Mouse (Mus musculus) liver, adult (tissue): ENCODE results near the gene Blnk.

Experiments
- GATA4 ChIP-seq: IDR thresholded peaks from 2 replicates; pipeline ENCODE4 v1.6.1; 2014; ENCODE audit warnings: mild to moderate bottlenecking, low read length; ENCODE audit not compliant: insufficient replicate concordance

Gene Blnk

GRCm38 (mm10) chr19:41008674-41009395 is 14.5 kb upstream of the Blnk start:
- TF ChIP-seq GATA4, result no peak

DNA sequence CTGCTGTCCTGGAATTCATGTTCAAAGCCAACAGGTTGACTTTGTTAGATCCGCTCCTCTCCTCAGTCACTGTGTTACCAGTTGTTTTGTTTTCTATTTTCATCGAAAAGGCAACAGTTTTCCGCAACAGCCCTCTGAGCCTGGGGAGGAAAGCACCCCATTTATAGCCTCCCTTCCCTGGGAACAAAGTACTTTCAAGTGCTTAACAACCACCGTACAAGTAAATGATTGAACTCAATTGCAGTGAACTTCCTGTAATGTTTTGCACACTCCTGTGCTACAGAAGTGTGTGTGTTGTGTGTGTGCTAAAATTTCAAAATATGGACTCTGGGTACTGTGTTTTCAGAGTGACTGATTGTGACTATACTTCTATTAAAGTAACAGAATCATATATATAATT is 13.4 kb upstream of the Blnk start:
- TF ChIP-seq GATA4, result no peak

GRCm38 (mm10) chr19:41007326-41007725 is 13.0 kb upstream of the Blnk start:
- TF ChIP-seq GATA4, result no peak

GRCm38 (mm10) chr19:41006621-41007020 is 12.3 kb upstream of the Blnk start:
- TF ChIP-seq GATA4, result no peak

DNA sequence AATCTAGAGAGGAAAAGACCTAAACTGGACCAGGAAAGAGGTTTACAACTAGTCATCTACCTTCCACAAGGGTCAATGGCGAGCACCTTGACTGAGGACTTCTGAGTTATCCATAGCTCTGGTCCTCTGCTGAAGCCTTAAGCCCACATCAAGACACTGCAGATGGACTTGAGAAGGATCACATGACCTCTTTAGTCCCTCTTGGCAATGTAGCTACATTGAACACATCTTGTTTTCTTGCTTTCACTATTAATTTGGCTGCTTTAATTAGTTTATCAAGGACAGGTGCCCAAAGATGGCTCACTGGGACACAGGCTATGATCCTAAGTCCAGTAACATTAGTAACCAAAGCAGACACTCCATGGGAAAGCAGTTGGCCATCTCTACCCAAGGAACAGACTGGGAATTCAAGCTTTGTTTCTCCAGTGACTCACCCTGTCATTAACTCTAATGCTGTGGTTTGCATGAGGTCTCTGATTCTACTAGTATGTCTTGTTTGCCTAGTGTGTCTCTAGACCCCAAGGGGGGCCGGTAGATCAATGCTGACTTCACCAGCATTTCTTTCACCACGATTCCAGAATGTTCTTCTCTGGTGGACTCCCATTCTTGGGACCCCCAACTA is 9.5 kb upstream of the Blnk start:
- no peak for TF ChIP-seq GATA4

DNA sequence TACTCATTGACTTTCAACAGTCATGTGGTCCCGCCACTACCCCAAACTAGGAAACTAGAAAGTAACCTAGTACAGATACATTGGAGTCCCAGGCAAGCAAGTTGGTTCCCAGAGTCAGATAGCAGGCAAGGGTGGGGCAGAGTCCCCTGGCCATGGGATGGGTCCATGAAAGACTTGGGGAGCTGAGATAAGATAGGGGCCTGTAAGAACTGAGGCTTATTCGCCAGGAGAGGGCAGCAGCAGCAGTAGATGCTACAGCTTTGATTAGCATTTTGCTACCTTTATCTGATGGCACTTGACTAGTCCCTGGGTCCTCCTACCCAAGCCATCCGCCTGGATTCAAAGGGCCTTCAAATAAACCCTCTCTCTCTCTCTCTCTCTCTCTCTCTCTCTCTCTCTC is 5.2 kb upstream of the Blnk start:
- TF ChIP-seq GATA4, result no peak

- no peak for TF ChIP-seq GATA4
Observed at GRCm38 (mm10) chr19:40998469-40999170, 4.3 kb upstream of the Blnk start.

DNA sequence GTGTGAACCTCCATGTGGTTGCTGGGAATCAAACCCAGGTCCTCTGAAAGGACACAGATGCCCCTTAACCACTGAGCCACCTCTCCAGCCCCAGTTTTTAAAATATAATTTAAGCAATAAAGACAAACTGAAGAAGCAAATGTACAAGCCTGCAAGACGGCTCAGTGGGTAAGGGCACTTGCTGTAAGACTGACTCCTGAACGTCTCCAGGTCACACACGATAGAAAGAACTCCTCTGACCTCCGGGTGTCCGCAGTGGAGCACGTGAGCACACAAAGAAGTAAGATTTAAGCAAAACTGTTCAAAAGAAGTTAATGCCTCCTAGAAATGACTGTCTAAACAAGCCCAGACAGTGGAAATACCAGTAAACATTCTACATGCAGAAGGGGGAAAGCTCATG is 2.4 kb upstream of the Blnk start:
- no peak for TF ChIP-seq GATA4

DNA sequence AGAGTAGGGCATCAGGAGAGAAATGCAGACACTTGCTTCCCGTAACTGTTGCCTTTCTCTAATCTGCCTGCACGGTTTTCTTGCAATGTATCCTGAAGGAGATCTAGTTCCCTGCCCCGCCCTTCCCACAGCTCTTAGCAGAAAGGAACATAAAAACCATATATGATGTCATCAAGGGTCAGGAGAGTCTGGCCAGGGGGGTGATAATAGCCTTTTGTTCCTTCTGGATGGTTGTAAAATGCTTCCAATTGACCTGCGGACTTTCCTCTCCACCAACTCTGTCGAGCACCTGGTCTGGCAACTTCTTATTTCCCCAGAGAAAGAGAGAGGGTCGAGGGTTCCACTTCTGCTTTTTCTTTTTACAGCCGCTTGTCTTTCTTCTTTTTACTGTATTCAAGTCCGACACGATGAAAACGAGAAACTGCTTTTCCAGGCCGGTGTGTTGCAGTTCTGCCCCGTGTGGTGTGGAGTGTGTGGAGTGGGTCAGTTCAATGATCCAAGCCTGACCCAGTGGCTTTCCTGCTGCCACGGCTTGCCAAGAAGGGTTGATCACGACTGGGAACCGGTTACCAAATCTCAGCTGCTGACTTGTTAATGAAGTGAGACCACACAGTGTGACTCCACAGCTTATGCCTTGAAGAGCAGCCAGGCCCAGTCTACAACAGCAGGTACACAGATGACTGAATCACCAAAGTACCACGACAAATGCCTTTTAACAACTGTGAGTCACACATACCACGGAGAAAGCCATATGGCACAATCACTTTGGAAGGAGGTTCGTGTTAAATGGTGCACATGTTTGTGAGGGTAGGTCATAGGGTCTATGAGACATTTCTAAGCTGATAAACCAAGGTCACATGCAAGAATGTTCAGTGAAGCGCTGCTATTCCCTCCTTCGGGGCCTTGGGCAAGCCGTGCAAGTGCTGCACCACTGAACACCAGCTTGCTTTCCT is 1.4 kb upstream of the Blnk start:
- no peak for TF ChIP-seq GATA4

GRCm38 (mm10) chr19:40994911-40995310 is 576 bp upstream of the Blnk start:
- TF ChIP-seq GATA4, result no peak

DNA sequence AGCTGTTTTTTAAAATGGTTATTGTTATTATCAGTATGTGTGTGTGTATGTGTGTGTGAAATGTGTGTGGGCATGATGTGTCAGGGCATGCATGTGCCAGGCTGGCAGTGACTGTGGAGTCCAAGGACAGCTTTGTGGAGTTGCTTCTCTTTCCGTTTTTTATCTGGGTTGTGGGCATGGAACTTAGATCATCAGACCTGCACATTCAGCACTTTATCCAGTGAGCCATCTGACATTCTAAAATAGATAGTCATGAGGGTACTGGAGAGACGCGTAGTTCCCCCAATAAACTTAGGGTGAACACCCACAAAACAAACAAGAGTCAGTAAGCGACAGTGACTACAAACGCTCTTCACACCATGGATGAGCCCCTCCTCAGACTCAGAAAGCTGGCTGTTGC is 979 bp downstream of the Blnk start:
- TF ChIP-seq GATA4, result no peak

- no peak for TF ChIP-seq GATA4
Observed at GRCm38 (mm10) chr19:40992517-40993044, 1.8 kb downstream of the Blnk start.

DNA sequence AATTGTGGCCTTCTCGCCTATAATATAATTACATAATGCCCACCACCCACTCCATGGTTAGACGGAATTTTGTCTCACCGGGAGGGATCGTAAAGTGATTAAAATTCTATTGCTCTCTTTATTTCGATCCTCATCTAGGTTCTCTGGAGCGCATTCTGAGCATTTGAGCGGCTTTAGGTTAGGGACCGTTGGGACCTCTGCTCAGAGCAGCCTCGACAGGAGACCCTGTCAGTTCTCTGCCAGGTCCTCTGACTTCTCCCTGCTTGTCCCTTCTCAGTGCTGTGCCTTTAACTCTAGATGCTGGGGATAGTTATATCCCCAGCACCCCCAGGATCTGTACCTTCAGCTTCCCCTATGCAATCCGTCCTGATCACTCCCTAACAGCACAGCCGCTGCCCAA is 2.2 kb downstream of the Blnk start:
- TF ChIP-seq GATA4, result no peak

DNA sequence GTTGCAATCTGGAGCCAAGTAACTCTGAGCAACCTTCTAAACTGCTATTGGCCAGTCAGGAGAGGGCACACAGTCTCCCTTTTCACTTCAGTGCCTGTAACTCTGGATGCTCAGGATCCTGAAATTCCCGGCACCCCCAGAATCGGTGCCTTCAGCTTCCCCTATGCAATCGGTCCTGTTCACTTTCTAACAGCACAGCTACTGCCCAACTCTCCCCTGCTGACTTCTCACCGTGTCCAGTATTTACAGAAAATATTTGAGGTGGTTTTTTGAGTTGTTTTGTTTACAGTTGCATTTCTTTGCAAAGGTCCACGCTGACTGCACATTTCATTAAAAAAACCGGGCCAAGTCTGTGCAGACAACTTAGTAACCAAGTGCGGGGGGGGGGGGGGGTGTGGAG is 2.7 kb downstream of the Blnk start:
- TF ChIP-seq GATA4, result no peak

GRCm38 (mm10) chr19:40990781-40991343 is 3.5 kb downstream of the Blnk start:
- TF ChIP-seq GATA4, result no peak
